Mouse (Mus musculus) cerebral cortex, adult 2 months (tissue): ENCODE data around the gene Rsu1.

Experiments used
- WGBS: fragments of 180-500 bp; shearing (Covaris S2); methylation state at CpG from one replicate; pipeline ENCODE4 v1.1.7; 2018; 5-methylcytosine and 5-hydroxymethylcytosine counted together

The Rsu1 gene

DNA sequence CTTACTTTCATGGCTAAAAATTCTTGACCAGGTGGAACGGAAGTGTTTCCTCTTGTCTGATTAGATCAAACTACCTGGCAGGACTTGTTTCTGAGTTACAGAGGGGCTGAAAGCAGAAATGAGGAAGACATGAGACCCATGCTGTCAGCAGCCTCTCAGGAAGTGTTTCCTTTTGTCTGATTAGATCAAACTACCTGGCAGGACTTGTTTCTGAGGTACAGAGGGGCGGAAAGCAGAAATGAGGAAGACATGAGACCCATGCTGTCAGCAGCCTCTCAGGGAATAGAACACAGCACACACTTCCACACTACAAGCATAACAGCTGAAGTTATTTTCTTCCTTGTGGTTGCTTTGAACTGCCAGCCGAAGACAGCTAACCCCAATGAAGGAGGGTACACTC lies 46.7 kb downstream of the Rsu1 start:
- 92% methylated on average over 3 of the region's 3 CpGs for WGBS

- 85% methylated on average over 4 of the region's 4 CpGs for WGBS
Observed at GRCm38 (mm10) chr2:13223451-13223850, 47.8 kb downstream of the Rsu1 start.

- 81% methylated on average over 2 of the region's 2 CpGs for WGBS
Observed at GRCm38 (mm10) chr2:13220141-13220540, 51.1 kb downstream of the Rsu1 start.

- 91% methylated on average over 6 of the region's 6 CpGs for WGBS
Observed at GRCm38 (mm10) chr2:13218112-13218511, 53.1 kb downstream of the Rsu1 start.

GRCm38 (mm10) chr2:13206825-13207224 lies 64.4 kb downstream of the Rsu1 start:
- 94% methylated on average over 2 of the region's 2 CpGs for WGBS

- 85% methylated on average over 8 of the region's 8 CpGs for WGBS
Observed at GRCm38 (mm10) chr2:13206367-13206766, 64.8 kb downstream of the Rsu1 start.

DNA sequence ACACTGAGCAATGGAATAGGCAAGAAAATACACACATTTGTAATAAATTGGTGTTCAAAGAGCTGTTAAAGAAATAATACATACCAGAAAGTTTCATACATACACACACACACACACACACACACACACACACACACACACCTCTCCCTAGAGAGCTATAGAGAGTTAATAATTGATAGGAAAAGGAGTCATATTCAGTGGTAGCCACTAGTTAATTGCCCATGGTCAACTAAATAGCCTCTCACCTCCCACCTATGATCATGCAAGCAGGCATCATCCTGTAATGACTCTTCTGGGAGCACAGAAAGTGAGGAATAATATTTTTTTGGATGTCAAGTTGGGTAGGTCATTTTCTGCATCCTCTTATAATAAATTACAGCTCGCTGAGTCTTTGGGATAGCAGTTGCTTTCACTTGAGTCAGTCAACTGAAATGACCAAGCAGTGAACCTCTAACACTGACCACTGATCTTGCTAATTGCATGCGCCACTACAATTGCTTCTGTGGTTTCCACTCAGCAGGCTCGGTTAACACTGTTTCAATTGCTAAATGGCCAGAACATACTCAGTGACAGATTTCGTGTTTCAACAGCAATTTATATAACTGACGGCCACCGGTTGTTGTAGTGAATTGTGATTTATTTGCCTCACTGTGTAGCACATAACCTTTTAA lies 68.3 kb downstream of the Rsu1 start:
- 85% methylated on average over 6 of the region's 6 CpGs for WGBS

- 34% methylated on average over 7 of the region's 7 CpGs for WGBS
Observed at GRCm38 (mm10) chr2:13199713-13200112, 71.5 kb downstream of the Rsu1 start.

- 55% methylated on average over 2 of the region's 2 CpGs for WGBS
Observed at GRCm38 (mm10) chr2:13199033-13199432, 72.2 kb downstream of the Rsu1 start.

GRCm38 (mm10) chr2:13195540-13195939 lies 75.7 kb downstream of the Rsu1 start:
- 90% methylated on average over 7 of the region's 7 CpGs for WGBS

- WGBS = 76% methylated on average over 1 of the region's 1 CpGs
Observed at GRCm38 (mm10) chr2:13192157-13192556, 79.1 kb downstream of the Rsu1 start.

DNA sequence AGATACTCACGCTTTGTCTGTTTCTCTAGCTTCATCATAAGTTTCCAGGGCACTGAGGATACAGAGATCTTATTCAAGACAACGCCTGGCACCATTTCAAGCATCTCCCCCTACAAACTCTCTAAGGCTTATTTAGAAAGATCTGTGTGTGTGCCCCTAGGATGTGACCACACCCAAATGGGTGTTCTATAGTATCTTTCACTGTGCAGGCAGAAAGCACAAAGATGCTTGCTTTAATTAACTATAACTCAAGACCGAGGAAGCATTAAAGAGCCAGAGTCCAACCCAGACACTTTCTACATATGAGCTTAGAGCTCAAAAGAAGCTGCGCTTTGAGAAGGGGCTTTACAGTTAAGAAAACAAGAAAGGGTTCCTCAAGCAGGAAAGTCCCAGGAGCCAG lies 80.4 kb downstream of the Rsu1 start:
- WGBS = 82% methylated on average over 4 of the region's 4 CpGs

GRCm38 (mm10) chr2:13188831-13189495 lies 82.3 kb downstream of the Rsu1 start:
- 44% methylated on average over 11 of the region's 11 CpGs for WGBS

DNA sequence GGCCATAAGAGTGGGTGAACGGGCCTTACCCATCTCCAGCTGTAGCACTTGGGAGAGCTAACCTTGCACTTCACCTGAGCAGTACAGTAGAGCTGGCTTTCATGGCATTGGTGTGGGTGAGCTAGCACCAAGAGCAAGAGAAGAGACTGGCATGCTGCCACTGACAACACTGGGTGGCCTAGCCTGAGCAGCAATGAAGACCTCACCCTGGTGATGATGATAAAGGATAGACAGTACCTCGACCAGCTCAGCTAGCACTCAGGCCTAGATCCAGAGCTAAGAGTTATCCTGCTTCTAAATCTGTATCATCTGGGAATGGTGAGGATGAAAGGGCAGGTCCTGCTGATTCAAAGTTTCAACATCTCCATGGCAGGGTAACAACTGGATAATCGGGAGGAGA lies 88.1 kb downstream of the Rsu1 start:
- 93% methylated on average over 3 of the region's 3 CpGs for WGBS

DNA sequence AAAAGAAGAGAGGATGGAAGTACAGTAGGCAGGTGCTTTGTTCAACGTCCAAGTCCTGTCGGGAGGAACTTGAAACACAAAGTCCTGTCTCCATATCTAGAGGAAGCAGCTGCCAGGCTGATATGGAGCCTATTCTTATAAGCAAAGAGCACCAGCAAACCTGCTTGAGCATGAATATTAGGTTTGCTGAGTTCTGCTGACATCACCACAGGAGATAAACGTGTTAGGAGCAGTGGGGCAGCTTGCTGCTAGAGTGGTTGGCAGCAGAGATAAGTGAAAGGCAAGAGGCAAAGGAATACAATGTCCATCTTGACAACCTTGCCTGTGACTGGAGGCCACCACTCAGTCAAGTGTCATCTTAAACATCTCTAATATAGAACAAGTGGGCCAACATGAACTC lies 89.3 kb downstream of the Rsu1 start:
- WGBS = 100% methylated on average over 1 of the region's 3 CpGs

DNA sequence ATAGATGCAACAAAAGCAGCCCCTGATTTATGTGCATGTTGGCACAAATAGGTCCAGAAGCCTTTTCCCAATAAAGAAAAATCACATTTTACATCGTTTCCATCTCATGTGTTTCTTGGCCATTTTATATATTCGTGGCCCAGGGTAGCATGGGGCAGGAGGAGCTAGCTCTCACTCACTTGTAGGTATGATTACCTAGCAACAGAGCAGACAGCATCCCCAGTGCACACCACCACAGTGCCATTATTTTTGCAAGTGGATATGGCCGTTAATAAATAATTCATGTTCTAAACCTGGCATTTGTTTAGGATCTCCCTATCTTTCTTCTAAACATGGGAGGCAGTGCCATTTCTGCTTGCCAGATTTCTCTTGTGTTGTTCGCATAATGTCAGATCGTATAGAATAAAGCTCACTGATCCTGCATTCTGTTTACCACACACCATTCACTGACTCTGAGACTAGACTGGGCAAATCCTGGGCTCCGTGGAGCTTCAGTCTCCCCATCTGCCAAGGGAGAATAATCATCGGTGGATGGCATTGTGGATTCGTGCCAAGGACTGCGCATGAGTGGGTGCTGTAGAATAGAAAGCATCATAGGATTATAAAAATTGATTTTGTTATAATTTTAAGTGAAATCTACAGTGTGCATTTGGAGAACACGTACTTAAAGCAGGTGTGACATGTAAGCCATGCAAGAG lies 93.4 kb downstream of the Rsu1 start:
- WGBS = 51% methylated on average over 10 of the region's 10 CpGs

DNA sequence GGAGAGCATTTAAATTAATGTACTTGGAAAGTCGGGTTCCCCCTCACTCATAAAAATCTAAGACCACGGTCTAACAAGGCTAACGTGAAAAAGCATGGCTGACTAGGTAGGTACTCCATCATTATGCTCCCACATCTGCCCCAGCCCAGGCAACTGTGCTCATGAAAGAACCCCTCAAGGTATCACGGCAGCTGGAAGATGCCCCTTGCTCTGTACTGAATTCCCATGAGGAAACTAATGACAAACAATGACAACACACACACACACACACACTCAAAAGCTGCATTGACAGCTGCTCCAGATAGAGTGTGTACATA lies 95.0 kb downstream of the Rsu1 start:
- 94% methylated on average over 4 of the region's 4 CpGs for WGBS

GRCm38 (mm10) chr2:13175536-13176303 lies 95.5 kb downstream of the Rsu1 start:
- 73% methylated on average over 28 of the region's 28 CpGs for whole genome bisulfite sequencing

DNA sequence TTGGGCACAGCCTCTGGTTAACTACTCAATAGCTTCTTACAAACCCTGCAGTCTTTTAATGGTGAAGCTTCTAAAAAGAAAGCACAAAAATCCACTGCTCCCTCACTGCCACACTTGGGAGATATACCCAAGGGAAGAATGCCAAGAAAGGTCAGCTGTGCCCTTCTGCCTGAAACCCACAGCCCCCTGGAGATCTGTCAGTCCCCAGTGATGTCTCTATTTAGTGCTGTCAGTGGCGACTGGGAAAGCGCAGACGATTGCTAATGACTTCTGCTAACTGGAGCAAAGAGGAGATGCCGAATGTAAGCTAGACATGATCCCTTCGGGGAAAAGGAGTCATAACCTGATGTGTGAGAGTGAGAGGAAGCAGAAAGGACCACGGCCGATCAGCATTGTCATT lies 96.8 kb downstream of the Rsu1 start:
- 63% methylated on average over 7 of the region's 7 CpGs for WGBS

- WGBS = 81% methylated on average over 5 of the region's 5 CpGs
Observed at GRCm38 (mm10) chr2:13170651-13171050, 100.6 kb downstream of the Rsu1 start.

DNA sequence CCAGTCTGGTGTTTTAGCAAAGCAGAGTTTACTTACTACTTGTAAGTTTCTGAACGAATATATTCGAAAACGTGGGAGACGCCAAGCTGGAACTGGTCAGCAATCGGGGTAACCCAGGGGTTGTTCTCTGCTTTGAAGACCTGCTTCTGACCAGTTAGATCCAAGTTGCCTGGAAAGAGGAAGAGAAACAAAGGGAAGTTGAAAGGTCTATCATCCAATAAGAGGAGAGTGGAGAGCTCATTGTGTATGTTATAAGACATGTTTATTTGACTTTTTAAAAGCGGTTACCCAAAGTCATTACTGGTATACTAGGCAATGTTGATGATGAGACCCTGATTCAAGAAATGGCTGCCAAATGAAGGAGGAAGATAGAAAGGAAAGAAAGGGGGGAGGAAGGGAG lies 101.3 kb downstream of the Rsu1 start:
- WGBS = 88% methylated on average over 6 of the region's 6 CpGs

DNA sequence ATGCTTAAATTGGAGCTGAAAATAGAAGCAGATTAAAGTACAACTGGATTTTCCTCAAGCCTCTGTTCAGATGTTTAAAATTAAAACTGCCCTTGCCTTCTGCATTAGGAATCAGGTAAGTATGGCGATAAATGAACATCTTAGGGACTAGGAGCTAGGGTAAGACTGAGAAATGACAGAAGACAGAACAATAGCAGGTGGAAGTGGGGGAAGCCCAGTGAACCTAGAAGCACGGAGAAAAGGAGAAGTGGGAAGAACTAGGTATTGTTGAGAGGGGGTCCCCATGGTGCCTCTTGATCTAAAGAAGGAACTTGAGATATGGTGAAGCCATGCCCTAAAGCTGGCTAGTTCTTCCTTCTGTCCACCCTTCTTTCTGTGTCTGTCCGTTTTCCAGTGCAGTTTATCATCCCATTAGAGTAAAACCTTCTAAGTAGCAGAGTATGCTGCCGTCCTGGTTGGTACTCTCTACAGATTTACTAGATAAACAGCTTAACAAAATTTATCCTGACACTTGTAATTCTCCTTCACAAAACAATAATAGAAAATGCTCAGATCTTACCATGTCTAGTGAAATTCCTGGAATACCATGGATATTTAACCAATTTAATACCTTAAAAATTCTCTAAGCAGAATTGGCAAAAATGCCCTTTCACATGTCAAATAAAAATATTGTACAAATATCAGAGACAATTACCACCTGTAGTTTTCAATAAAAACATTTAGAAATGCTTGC lies 101.9 kb downstream of the Rsu1 start:
- WGBS = 90% methylated on average over 4 of the region's 4 CpGs
